Mouse (Mus musculus) MEL (cell line): Measurements from ENCODE around the gene Myo18a. TPM values are rescaled to one million over a fixed set of nuclear protein-coding genes. Genes with fewer than 3 reads are reported as not detected.

Experiments used
- DNase-seq: peaks from one replicate; pipeline ENCODE4 v3.0.0; 2011; ENCODE audit warnings: low read depth, low spot score
- H3K27ac ChIP-seq: 2 replicates; pipeline ENCODE4 v1.5.1; 2012; ENCODE audit warnings: low read depth, mild to moderate bottlenecking, control low read depth, low read length, moderate library complexity; ENCODE audit not compliant: control insufficient read depth
- H3K27me3 ChIP-seq, 2 experiments: fragments of 150-350 bp in 1 of 2; sonication (generic) in 1 of 2; 2 replicates each; pipeline ENCODE4 v1.6.1; 2012; ENCODE audit warnings: low read length in 2 of 2, mild to moderate bottlenecking in 2 of 2, improper control_type of control experiment in 1 of 2, moderate library complexity in 1 of 2; ENCODE audit not compliant: insufficient read depth in 2 of 2, control insufficient read depth in 1 of 2
- H3K36me3 ChIP-seq, 2 experiments: 2 replicates each; pipeline ENCODE4 v1.6.1; 2012 to 2014; ENCODE audit warnings: low read length in 2 of 2, improper control_type of control experiment in 1 of 2, inconsistent platforms in 1 of 2, mild to moderate bottlenecking in 1 of 2; ENCODE audit not compliant: insufficient read depth in 2 of 2, control insufficient read depth in 1 of 2
- H3K4me1 ChIP-seq, 2 experiments: fragments of 150-350 bp in 1 of 2; sonication (generic) in 1 of 2; 2 replicates each; pipeline ENCODE4 v1.6.1; 2012; ENCODE audit warnings: low read length in 2 of 2, improper control_type of control experiment in 1 of 2, mild to moderate bottlenecking in 1 of 2; ENCODE audit not compliant: insufficient read depth in 2 of 2, control insufficient read depth in 1 of 2
- H3K4me3 ChIP-seq, 2 experiments: fragments of 150-350 bp in 1 of 2; sonication (generic) in 1 of 2; 2 replicates each; pipeline ENCODE4 v1.5.1; 2012; ENCODE audit warnings: low read depth in 2 of 2, low read length in 2 of 2, mild to moderate bottlenecking in 2 of 2, moderate library complexity in 2 of 2, control low read depth in 1 of 2, improper control_type of control experiment in 1 of 2; ENCODE audit not compliant: control insufficient read depth in 1 of 2, insufficient read depth in 1 of 2
- H3K79me2 ChIP-seq: 2 replicates; pipeline ENCODE4 v1.6.1; 2012; ENCODE audit warnings: mild to moderate bottlenecking, low read length, moderate library complexity; ENCODE audit not compliant: control insufficient read depth, poor library complexity, insufficient read depth
- H3K9ac ChIP-seq: 2 replicates; pipeline ENCODE4 v1.6.1; 2012; ENCODE audit warnings: low read depth, mild to moderate bottlenecking, control low read depth, low read length, moderate library complexity; ENCODE audit not compliant: control insufficient read depth, poor library complexity, severe bottlenecking
- H3K9me3 ChIP-seq: fragments of 150-350 bp; sonication (generic); replicated peaks from 2 replicates; pipeline ENCODE4 v1.6.1; 2012; ENCODE audit warnings: mild to moderate bottlenecking, low read length, improper control_type of control experiment, moderate library complexity; ENCODE audit not compliant: insufficient read depth
- BHLHE40 ChIP-seq: IDR thresholded peaks from 2 replicates; pipeline ENCODE4 v1.6.1; 2012; ENCODE audit warnings: low read depth, mild to moderate bottlenecking, inconsistent platforms, low read length, improper control_type of control experiment, borderline replicate concordance
- CHD1 ChIP-seq: IDR thresholded peaks from 2 replicates; pipeline ENCODE4 v1.6.1; 2012; ENCODE audit warnings: low read depth, mild to moderate bottlenecking, inconsistent platforms, low read length, improper control_type of control experiment
- CHD2 ChIP-seq: IDR thresholded peaks from 2 replicates; pipeline ENCODE4 v1.6.1; 2011; ENCODE audit warnings: low read length, improper control_type of control experiment
- GATA1 ChIP-seq: IDR thresholded peaks from 2 replicates; pipeline ENCODE4 v1.6.1; 2011; ENCODE audit warnings: low read depth, low read length, improper control_type of control experiment
- MAZ ChIP-seq: IDR thresholded peaks from 2 replicates; pipeline ENCODE4 v1.6.1; 2012; ENCODE audit warnings: low read depth, mild to moderate bottlenecking, inconsistent platforms, low read length, improper control_type of control experiment
- MYB ChIP-seq: IDR thresholded peaks from 2 replicates; pipeline ENCODE4 v1.6.1; 2011; ENCODE audit warnings: mild to moderate bottlenecking, low read depth, low read length, improper control_type of control experiment
- POLR2AphosphoS2 ChIP-seq: IDR thresholded peaks from 2 replicates; pipeline ENCODE4 v1.6.1; 2011; ENCODE audit warnings: low read length, improper control_type of control experiment
- POLR2AphosphoS5 ChIP-seq: IDR thresholded peaks from 2 replicates; pipeline ENCODE4 v1.6.1; 2012; ENCODE audit warnings: low read depth, borderline replicate concordance, mild to moderate bottlenecking, inconsistent platforms, low read length, moderate library complexity, mixed read lengths
- SIN3A ChIP-seq: IDR thresholded peaks from 2 replicates; pipeline ENCODE4 v1.6.1; 2012; ENCODE audit warnings: low read length, improper control_type of control experiment, inconsistent platforms
- TBP ChIP-seq: IDR thresholded peaks from 2 replicates; pipeline ENCODE4 v1.8.0; 2011; ENCODE audit warnings: low read depth, low read length, improper control_type of control experiment
- UBTF ChIP-seq: IDR thresholded peaks from 2 replicates; pipeline ENCODE4 v1.6.1; 2012; ENCODE audit warnings: low read depth, mild to moderate bottlenecking, inconsistent platforms, low read length, improper control_type of control experiment, moderate library complexity, borderline replicate concordance; ENCODE audit not compliant: insufficient read depth
- USF1 ChIP-seq: IDR thresholded peaks from 2 replicates; pipeline ENCODE4 v1.6.1; 2014; ENCODE audit warnings: low read depth, mild to moderate bottlenecking, inconsistent platforms, low read length, improper control_type of control experiment, moderate library complexity
- ZC3H11A ChIP-seq: IDR thresholded peaks from 2 replicates; pipeline ENCODE4 v1.6.1; 2012; ENCODE audit warnings: low read depth, mild to moderate bottlenecking, inconsistent platforms, low read length, improper control_type of control experiment
- ZMIZ1 ChIP-seq: IDR thresholded peaks from 2 replicates; pipeline ENCODE4 v1.6.1; 2012; ENCODE audit warnings: low read depth, mild to moderate bottlenecking, inconsistent platforms, low read length, improper control_type of control experiment, moderate library complexity
- ZNF384 ChIP-seq: IDR thresholded peaks from 2 replicates; pipeline ENCODE4 v1.6.1; 2012; ENCODE audit warnings: low read depth, mild to moderate bottlenecking, inconsistent platforms, low read length, improper control_type of control experiment
- polyA plus RNA-seq, 2 experiments: library from polyadenylated mRNA; stranded (reverse) in 1 of 2; unstranded in 1 of 2; fragments of >175 nt in 1 of 2; fragments of >200 nt in 1 of 2; gene quantifications; 2 replicates each; pipeline versions ENCODE4 v1.2.1 to v1.2.4; 2012; ENCODE audit warnings: low replicate concordance in 2 of 2, low read depth in 1 of 2; ENCODE audit not compliant: insufficient read length in 2 of 2, insufficient read depth in 1 of 2, missing spikeins in 1 of 2
- total RNA-seq: library from RNA; depleted of rRNA; stranded (reverse); fragments of 300-350 nt; gene quantifications from 2 replicates; pipeline ENCODE4 v1.2.3, GENCODE M21; 2012

Myo18a gene
- total and polyA plus RNA-seq, 3 experiments: 13.1 to 18.0 TPM; not detected in 1

- TF ChIP-seq ZC3H11A: no peak
- TF ChIP-seq POLR2AphosphoS5: no peak
- no peak for TF ChIP-seq CHD1
- TF ChIP-seq USF1: no peak
- TF ChIP-seq UBTF: no peak
- no peak for TF ChIP-seq POLR2AphosphoS2
- no peak for TF ChIP-seq CHD2
- no peak for TF ChIP-seq SIN3A
- no peak for TF ChIP-seq ZNF384
- no peak for TF ChIP-seq TBP
- TF ChIP-seq GATA1: no peak
- no peak for TF ChIP-seq MAZ
- TF ChIP-seq MYB: no peak
- TF ChIP-seq BHLHE40: no peak
- Histone ChIP-seq H3K79me2 (no peaks in the 10 kb centered on the region), H3K4me1 (peaks cover 10 to 17% of the 10 kb centered on the region in 2 experiments), H3K4me3 (no peak overlapping the region), H3K27me3 (no peaks in the 10 kb centered on the region), H3K9me3 (no peaks in the 10 kb centered on the region), H3K27ac (no peak overlapping the region), H3K36me3 (peaks cover 0 to 11% of the 10 kb centered on the region in 2 experiments; a peak in 2 of 4 replicates), H3K9ac (no peak overlapping the region)
- DNase-seq: no peak
Observed at GRCm38 (mm10) chr11:77775701-77776400, 12.8 kb downstream of the Myo18a start.

GRCm38 (mm10) chr11:77777436-77777835, 14.4 kb downstream of the Myo18a start:
- Histone ChIP-seq H3K36me3 (peaks cover 0 to 6% of the 10 kb centered on the region in 2 experiments; a peak in 2 of 4 replicates), H3K27me3 (no peaks in the 10 kb centered on the region), H3K9me3 (no peaks in the 10 kb centered on the region), H3K4me3 (no peak overlapping the region), H3K4me1 (peaks cover 3 to 12% of the 10 kb centered on the region in 2 experiments), H3K27ac (no peak overlapping the region), H3K79me2 (no peaks in the 10 kb centered on the region), H3K9ac (no peak overlapping the region)
- no peak for DNase-seq
- no peak for TF ChIP-seq POLR2AphosphoS5
- TF ChIP-seq ZC3H11A: no peak
- no peak for TF ChIP-seq USF1
- TF ChIP-seq ZMIZ1: no peak
